Mouse (Mus musculus) myocyte (in vitro differentiated cells): ENCODE results near the gene Kcnj4. TPM values are rescaled to one million over a fixed set of nuclear protein-coding genes. Genes with fewer than 3 reads are reported as not detected.

Experiments used
- H3K27me3 ChIP-seq: one replicate; pipeline ENCODE4 v1.6.1; 2011; ENCODE audit not compliant: control insufficient read depth, insufficient read depth, insufficient read length
- H3K36me3 ChIP-seq: one replicate; pipeline ENCODE4 v1.6.1; 2011; ENCODE audit not compliant: control insufficient read depth, insufficient read depth
- H3K4me2 ChIP-seq: one replicate; pipeline ENCODE4 v1.6.1; 2011; ENCODE audit warnings: low read depth, control low read depth
- H3K4me3 ChIP-seq: one replicate; pipeline ENCODE4 v1.5.1; 2011; ENCODE audit warnings: mild to moderate bottlenecking, control low read depth, moderate library complexity
- H3K79me2 ChIP-seq: one replicate; pipeline ENCODE4 v1.6.1; 2011; ENCODE audit not compliant: control insufficient read depth, insufficient read depth
- H3ac ChIP-seq: one replicate; pipeline ENCODE4 v1.6.1; 2011; ENCODE audit not compliant: control insufficient read depth, insufficient read length
- CEBPB ChIP-seq: IDR thresholded peaks from 2 replicates; pipeline ENCODE4 v1.6.1; 2011; ENCODE audit warnings: mild to moderate bottlenecking, moderate library complexity; ENCODE audit not compliant: poor library complexity, insufficient read depth, severe bottlenecking
- E2F4 ChIP-seq: IDR thresholded peaks from one replicate; pipeline ENCODE4 v1.6.1; 2011; ENCODE audit warnings: mild to moderate bottlenecking, control low read depth, moderate library complexity; ENCODE audit not compliant: insufficient read depth
- MAX ChIP-seq: IDR thresholded peaks from one replicate; pipeline ENCODE4 v1.6.1; 2011; ENCODE audit warnings: low read depth, mild to moderate bottlenecking, control low read depth
- MYOD1 ChIP-seq, 3 experiments: IDR thresholded peaks; one replicate each; pipeline ENCODE4 v1.6.1; 2011; ENCODE audit warnings: control low read depth in 2 of 3, low read depth in 2 of 3, mild to moderate bottlenecking in 2 of 3, moderate library complexity in 1 of 3; ENCODE audit not compliant: insufficient read length in 2 of 3, control insufficient read depth in 1 of 3
- MYOG ChIP-seq, 3 experiments: IDR thresholded peaks; one replicate each; pipeline ENCODE4 v1.6.1; 2011; ENCODE audit warnings: control low read depth in 2 of 3, low read depth in 2 of 3, mild to moderate bottlenecking in 2 of 3; ENCODE audit not compliant: insufficient read length in 2 of 3, control insufficient read depth in 1 of 3, insufficient read depth in 1 of 3
- POLR2A ChIP-seq: IDR thresholded peaks from one replicate; pipeline ENCODE4 v1.6.1; 2011; ENCODE audit warnings: low read depth, mild to moderate bottlenecking, control low read depth, moderate library complexity; ENCODE audit not compliant: insufficient read length
- POLR2AphosphoS2 ChIP-seq: IDR thresholded peaks from one replicate; pipeline ENCODE4 v1.6.1; 2011; ENCODE audit warnings: low read depth, control low read depth; ENCODE audit not compliant: insufficient read length
- REST ChIP-seq: IDR thresholded peaks from one replicate; pipeline ENCODE4 v1.6.1; 2011; ENCODE audit warnings: mild to moderate bottlenecking, control low read depth, moderate library complexity; ENCODE audit not compliant: insufficient read depth, insufficient read length
- SRF ChIP-seq: IDR thresholded peaks from one replicate; pipeline ENCODE4 v1.6.1; 2011; ENCODE audit warnings: low read depth; ENCODE audit not compliant: control insufficient read depth, insufficient read length
- TCF12 ChIP-seq: IDR thresholded peaks from one replicate; pipeline ENCODE4 v1.6.1; 2011; ENCODE audit warnings: mild to moderate bottlenecking, control low read depth; ENCODE audit not compliant: poor library complexity, insufficient read depth, severe bottlenecking
- TCF3 ChIP-seq: IDR thresholded peaks from one replicate; pipeline ENCODE4 v1.6.1; 2011; ENCODE audit warnings: low read depth, control low read depth; ENCODE audit not compliant: insufficient read length
- USF1 ChIP-seq: IDR thresholded peaks from one replicate; pipeline ENCODE4 v1.6.1; 2011; ENCODE audit warnings: low read depth, mild to moderate bottlenecking, control low read depth, moderate library complexity
- polyA plus RNA-seq: library from polyadenylated mRNA; unstranded; fragments of >200 nt; fragmentation: generic; extraction: Trizol; gene quantifications from one replicate; pipeline ENCODE4 v1.2.1, GENCODE M21; 2012; ENCODE audit warnings: missing spikeins

Kcnj4 gene
- polyA plus RNA-seq, 1 experiment, result 0.06 TPM

DNA sequence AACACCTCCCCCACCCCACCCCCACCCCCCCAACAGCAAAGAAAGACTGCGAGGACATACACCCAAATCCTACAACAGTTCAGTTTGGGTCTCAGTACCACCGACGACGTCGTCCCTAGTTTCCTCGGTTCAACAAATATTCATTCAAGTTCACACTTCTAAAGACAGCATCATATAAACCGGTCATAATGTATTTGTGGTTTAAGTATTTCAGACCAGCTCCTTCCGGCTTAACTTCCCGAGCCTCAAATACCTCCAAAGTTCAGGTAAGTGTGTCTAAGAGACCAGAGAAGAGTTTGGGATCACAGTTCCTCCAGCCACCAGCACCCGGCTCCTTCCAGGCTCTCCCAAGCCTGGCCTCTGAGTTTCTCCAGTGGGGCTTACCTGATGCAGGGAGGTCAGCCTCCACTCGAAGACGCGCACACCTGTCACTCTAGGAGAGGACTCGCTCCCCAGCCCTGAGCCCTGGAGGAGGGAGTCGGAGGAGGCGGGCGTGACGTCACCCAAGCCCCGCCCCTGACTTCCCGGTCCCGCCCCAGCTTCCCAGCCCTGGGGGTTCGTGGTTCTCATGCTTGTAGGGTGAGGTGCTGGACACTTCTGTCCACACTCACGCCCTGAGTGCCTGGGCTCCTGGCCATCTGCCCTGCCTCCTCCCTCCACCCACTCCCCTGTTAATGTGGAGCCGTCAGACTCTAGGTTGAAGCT, 49.8 kb downstream of the Kcnj4 start, which contains the start of gene Csnk1e:
TSS of gene Csnk1e (minus strand) at position 461 of the 705 bp plus-strand sequence.
- H3K4me3 ChIP-seq, result no peak within 1 kb of the TSS
- TF ChIP-seq MYOD1 (IDR thresholded peaks at IDR 0.05; ENCODE audit: control insufficient read depth in 1 of 3, insufficient read length in 2 of 3, low read depth in 2 of 3) (peak in 1 of 3 experiments; percentile 56), MYOG (IDR thresholded peaks at IDR 0.05; ENCODE audit: control insufficient read depth in 1 of 3, insufficient read depth in 1 of 3, insufficient read length in 2 of 3, low read depth in 2 of 3) (peak in 1 of 3 experiments; percentile 52), POLR2A (peak; percentile 45), E2F4 (no peak)
- no peaks in the 10 kb centered on the region for H3K79me2 ChIP-seq
- peak within 1 kb of the TSS; percentile 81 for H3K4me2 ChIP-seq
- no peak within 1 kb of the TSS for H3ac ChIP-seq
- H3K36me3 ChIP-seq, result no peaks in the 10 kb centered on the region
- H3K27me3 ChIP-seq, result peaks cover 5% of the 10 kb centered on the region

DNA sequence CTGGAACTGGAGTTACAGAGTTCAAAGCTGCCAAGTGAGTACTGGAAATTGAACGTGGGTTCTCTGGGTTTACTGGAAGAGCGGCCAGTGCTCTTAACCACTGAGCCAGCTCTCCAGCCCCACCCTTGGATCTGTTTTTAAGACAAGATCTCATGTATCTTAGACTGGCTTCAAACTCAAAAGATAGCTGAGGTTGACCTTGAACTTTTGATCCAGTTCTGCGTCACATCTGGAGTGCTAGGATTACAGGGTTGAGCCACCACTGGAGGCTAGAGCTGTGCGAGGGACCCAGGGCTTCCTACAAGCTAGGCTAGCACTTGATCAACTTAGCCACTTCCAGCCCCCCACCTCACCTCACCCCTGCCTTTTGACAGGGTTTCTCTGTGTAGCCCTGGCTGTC, 51.2 kb downstream of the Kcnj4 start:
- H3ac ChIP-seq, result no peak overlapping the region
- no peak overlapping the region for H3K4me3 ChIP-seq
- H3K79me2 ChIP-seq, result no peaks in the 10 kb centered on the region
- H3K27me3 ChIP-seq, result peaks cover 10% of the 10 kb centered on the region
- no peak for TF ChIP-seq E2F4
- TF ChIP-seq POLR2AphosphoS2, result no peak
- TF ChIP-seq REST, result no peak
- TF ChIP-seq MAX, result no peak
- no peak for TF ChIP-seq SRF
- TF ChIP-seq MYOG (IDR thresholded peaks at IDR 0.05; ENCODE audit: control insufficient read depth in 1 of 3, insufficient read depth in 1 of 3, insufficient read length in 2 of 3, low read depth in 2 of 3), result no peak
- TF ChIP-seq TCF12, result no peak
- TF ChIP-seq TCF3, result no peak
- TF ChIP-seq CEBPB, result no peak
- no peak for TF ChIP-seq POLR2A
- no peak for TF ChIP-seq USF1
- no peak for TF ChIP-seq MYOD1 (IDR thresholded peaks at IDR 0.05; ENCODE audit: control insufficient read depth in 1 of 3, insufficient read length in 2 of 3, low read depth in 2 of 3)
- no peak overlapping the region for H3K4me2 ChIP-seq
- no peaks in the 10 kb centered on the region for H3K36me3 ChIP-seq

DNA sequence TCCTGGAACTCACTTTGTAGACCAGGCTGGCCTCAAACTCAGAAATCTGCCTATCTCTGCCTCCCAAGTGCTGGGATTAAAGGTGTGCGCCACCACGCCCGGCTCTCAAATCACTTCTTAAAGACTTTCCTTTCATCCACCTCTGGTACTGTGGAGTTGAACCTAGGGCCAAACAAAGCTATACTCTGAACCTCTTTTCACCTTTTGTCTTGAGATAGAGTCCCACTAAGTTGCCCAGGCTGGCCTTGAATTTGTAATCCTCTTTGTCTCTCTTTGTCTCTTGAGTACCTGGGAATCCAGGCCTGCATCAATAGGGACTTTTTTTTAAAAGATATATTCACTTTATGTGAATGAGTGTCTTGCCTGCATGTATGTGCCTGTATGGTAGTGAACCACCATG, 57.0 kb downstream of the Kcnj4 start:
- Histone ChIP-seq H3K4me2 (no peak overlapping the region), H3K4me3 (no peak overlapping the region), H3K36me3 (no peaks in the 10 kb centered on the region), H3K27me3 (peaks cover 10% of the 10 kb centered on the region), H3ac (no peak overlapping the region), H3K79me2 (no peaks in the 10 kb centered on the region)
- TF ChIP-seq MYOD1 (IDR thresholded peaks at IDR 0.05; ENCODE audit: control insufficient read depth in 1 of 3, insufficient read length in 2 of 3, low read depth in 2 of 3) (no peak), POLR2A (no peak), MAX (no peak), USF1 (no peak), REST (no peak)

GRCm38 (mm10) chr15:79445786-79446654, 59.0 kb downstream of the Kcnj4 start:
- Histone ChIP-seq H3ac (no peak overlapping the region), H3K27me3 (peaks cover 10% of the 10 kb centered on the region), H3K79me2 (peaks cover 12% of the 10 kb centered on the region), H3K4me2 (no peak overlapping the region), H3K4me3 (no peak overlapping the region), H3K36me3 (no peaks in the 10 kb centered on the region)
- TF ChIP-seq MYOD1 (IDR thresholded peaks at IDR 0.05; ENCODE audit: control insufficient read depth in 1 of 3, insufficient read length in 2 of 3, low read depth in 2 of 3) (no peak), CEBPB (no peak), MAX (no peak), POLR2A (no peak), SRF (no peak), TCF12 (no peak), MYOG (IDR thresholded peaks at IDR 0.05; ENCODE audit: control insufficient read depth in 1 of 3, insufficient read depth in 1 of 3, insufficient read length in 2 of 3, low read depth in 2 of 3) (no peak), POLR2AphosphoS2 (no peak), REST (no peak)

GRCm38 (mm10) chr15:79443856-79444410, 61.1 kb downstream of the Kcnj4 start:
- Histone ChIP-seq H3K4me2 (no peak overlapping the region), H3ac (no peak overlapping the region), H3K79me2 (peaks cover 33% of the 10 kb centered on the region), H3K36me3 (no peaks in the 10 kb centered on the region), H3K4me3 (no peak overlapping the region), H3K27me3 (no peaks in the 10 kb centered on the region)
- TF ChIP-seq TCF12, result no peak
- TF ChIP-seq USF1, result no peak
- TF ChIP-seq CEBPB, result no peak
- TF ChIP-seq SRF, result no peak
- no peak for TF ChIP-seq MYOG (IDR thresholded peaks at IDR 0.05; ENCODE audit: control insufficient read depth in 1 of 3, insufficient read depth in 1 of 3, insufficient read length in 2 of 3, low read depth in 2 of 3)
- no peak for TF ChIP-seq TCF3
